Mouse (Mus musculus) hindbrain, embryonic 15.5 days (tissue): ENCODE data around the gene Hoxb1. TPM values are rescaled to one million over a fixed set of nuclear protein-coding genes. Genes with fewer than 3 reads are reported as not detected.

Experiments
- ATAC-seq: fragments of 200-750 bp; cut with Nextera tagmentation; 2 replicates; pipeline ENCODE4 v1.8.0; 2017; ENCODE audit warnings: low read depth, moderate number of reproducible peaks, moderate TSS enrichment; ENCODE audit not compliant: low FRiP score
- H3K27ac ChIP-seq: fragments of 300-500 bp; sonication (generic); replicated peaks from 2 replicates; pipeline ENCODE4 v1.5.1; 2015; ENCODE audit warnings: mild to moderate bottlenecking, inconsistent platforms
- H3K27me3 ChIP-seq: fragments of 300-500 bp; sonication (generic); 2 replicates; pipeline ENCODE4 v1.6.1; 2015; ENCODE audit warnings: control low read depth, inconsistent platforms
- H3K36me3 ChIP-seq: fragments of 300-500 bp; sonication (generic); 2 replicates; pipeline ENCODE4 v1.6.1; 2015; ENCODE audit warnings: control low read depth, inconsistent platforms
- H3K4me1 ChIP-seq: fragments of 300-500 bp; sonication (generic); replicated peaks from 2 replicates; pipeline ENCODE4 v1.6.1; 2015; ENCODE audit warnings: control low read depth, inconsistent platforms
- H3K4me2 ChIP-seq: fragments of 300-500 bp; sonication (generic); 2 replicates; pipeline ENCODE4 v1.6.1; 2015; ENCODE audit warnings: moderate library complexity, mild to moderate bottlenecking, inconsistent platforms
- H3K4me3 ChIP-seq: fragments of 300-500 bp; sonication (generic); 2 replicates; pipeline ENCODE4 v1.5.1; 2015; ENCODE audit warnings: mild to moderate bottlenecking, inconsistent platforms
- H3K9ac ChIP-seq: fragments of 300-500 bp; sonication (generic); 2 replicates; pipeline ENCODE4 v1.6.1; 2015; ENCODE audit warnings: inconsistent platforms
- H3K9me3 ChIP-seq: fragments of 300-500 bp; sonication (generic); 2 replicates; pipeline ENCODE4 v1.6.1; 2016; ENCODE audit warnings: control low read depth, inconsistent platforms
- WGBS: fragments of 180-500 bp; shearing (Covaris S2); methylation state at CpG from one replicate; pipeline ENCODE4 v1.1.7; 2015; 5-methylcytosine and 5-hydroxymethylcytosine counted together
- polyA plus RNA-seq: library from polyadenylated mRNA; unstranded; fragments of >200 nt; fragmentation: Nextera tagmentation; extraction: Ambion mirVana; gene quantifications from 2 replicates; pipeline ENCODE4 v1.2.1, GENCODE M21; 2015

The Hoxb1 gene
- polyA plus RNA-seq, 1 experiment from 2014 or later, result 0.30 TPM

- Histone ChIP-seq H3K27ac (peak overlapping the region; percentile 96), H3K4me1 (peaks cover 46% of the 10 kb centered on the region), H3K4me3 (peak overlapping the region; percentile 43; the same call in 1 of the 2 replicates), H3K9ac (peak overlapping the region; percentile 60), H3K36me3 (no peaks in the 10 kb centered on the region), H3K4me2 (peak overlapping the region; percentile 59), H3K9me3 (no peaks in the 10 kb centered on the region), H3K27me3 (peaks cover 45% of the 10 kb centered on the region)
- 3% methylated on average over 2 of the region's 2 CpGs for WGBS
- no peak for ATAC-seq
Observed at GRCm38 (mm10) chr11:96336597-96336996, 29.0 kb upstream of the Hoxb1 start.

GRCm38 (mm10) chr11:96337026-96337425 lies 28.5 kb upstream of the Hoxb1 start:
- peak overlapping the region; percentile 96 for H3K27ac ChIP-seq
- H3K36me3 ChIP-seq, result no peaks in the 10 kb centered on the region
- peak overlapping the region; percentile 59 for H3K4me2 ChIP-seq
- peak overlapping the region; percentile 43; the same call in 1 of the 2 replicates for H3K4me3 ChIP-seq
- H3K9ac ChIP-seq, result peak overlapping the region; percentile 60
- H3K9me3 ChIP-seq, result no peaks in the 10 kb centered on the region
- WGBS, result 4% methylated on average over 6 of the region's 6 CpGs
- ATAC-seq, result no peak
- H3K4me1 ChIP-seq, result peaks cover 46% of the 10 kb centered on the region
- H3K27me3 ChIP-seq, result peaks cover 42% of the 10 kb centered on the region

- H3K4me3 ChIP-seq, result peak overlapping the region; percentile 43
- no peaks in the 10 kb centered on the region for H3K36me3 ChIP-seq
- peaks cover 56% of the 10 kb centered on the region for H3K4me1 ChIP-seq
- H3K27ac ChIP-seq, result peak overlapping the region; percentile 96
- WGBS, result 13% methylated on average over 7 of the region's 7 CpGs
- peak overlapping the region; percentile 60 for H3K9ac ChIP-seq
- H3K27me3 ChIP-seq, result peaks cover 42% of the 10 kb centered on the region
- no peak for ATAC-seq
- no peaks in the 10 kb centered on the region for H3K9me3 ChIP-seq
- peak overlapping the region; percentile 59 for H3K4me2 ChIP-seq
Observed at GRCm38 (mm10) chr11:96338957-96339855, 26.3 kb upstream of the Hoxb1 start.

- Histone ChIP-seq H3K4me3 (peak overlapping the region; percentile 43), H3K9ac (peak overlapping the region; percentile 60), H3K27ac (peak overlapping the region; percentile 96), H3K36me3 (no peaks in the 10 kb centered on the region), H3K9me3 (no peaks in the 10 kb centered on the region), H3K4me2 (peak overlapping the region; percentile 59), H3K4me1 (peaks cover 56% of the 10 kb centered on the region), H3K27me3 (peaks cover 37% of the 10 kb centered on the region)
- ATAC-seq, result peak; percentile 61
- under 1% methylated on average over 29 of the region's 36 CpGs for WGBS
Observed at GRCm38 (mm10) chr11:96340698-96341365, 24.7 kb upstream of the Hoxb1 start.

GRCm38 (mm10) chr11:96341701-96342575 lies 23.6 kb upstream of the Hoxb1 start:
- Histone ChIP-seq H3K4me1 (peaks cover 58% of the 10 kb centered on the region), H3K4me3 (peak overlapping the region; percentile 43), H3K27ac (peak overlapping the region; percentile 96), H3K4me2 (peak overlapping the region; percentile 59), H3K36me3 (no peaks in the 10 kb centered on the region), H3K27me3 (peaks cover 34% of the 10 kb centered on the region), H3K9me3 (no peaks in the 10 kb centered on the region), H3K9ac (peak overlapping the region; percentile 63)
- no peak for ATAC-seq
- WGBS, result under 1% methylated on average over 40 of the region's 40 CpGs

GRCm38 (mm10) chr11:96342576-96342930 lies 23.0 kb upstream of the Hoxb1 start:
- Histone ChIP-seq H3K4me1 (peaks cover 61% of the 10 kb centered on the region), H3K4me3 (peak overlapping the region; percentile 43)
- ATAC-seq, result no peak

GRCm38 (mm10) chr11:96343206-96343745 lies 22.3 kb upstream of the Hoxb1 start:
- peak overlapping the region; percentile 43 for H3K4me3 ChIP-seq
- peak overlapping the region; percentile 59 for H3K4me2 ChIP-seq
- H3K4me1 ChIP-seq, result peaks cover 61% of the 10 kb centered on the region
- H3K36me3 ChIP-seq, result no peaks in the 10 kb centered on the region
- H3K27me3 ChIP-seq, result peaks cover 25% of the 10 kb centered on the region
- H3K9me3 ChIP-seq, result no peaks in the 10 kb centered on the region
- peak overlapping the region; percentile 96 for H3K27ac ChIP-seq
- peak overlapping the region; percentile 63 for H3K9ac ChIP-seq
- ATAC-seq, result no peak
- 7% methylated on average over 2 of the region's 2 CpGs for WGBS

More at GRCm38 (mm10) chr11:96342576-96342930, 23.0 kb upstream of the Hoxb1 start:
- peak overlapping the region; percentile 59 for H3K4me2 ChIP-seq
- peak overlapping the region; percentile 63 for H3K9ac ChIP-seq
- peaks cover 29% of the 10 kb centered on the region for H3K27me3 ChIP-seq
- no peaks in the 10 kb centered on the region for H3K9me3 ChIP-seq
- H3K36me3 ChIP-seq, result no peaks in the 10 kb centered on the region
- peak overlapping the region; percentile 96 for H3K27ac ChIP-seq
- WGBS, result 4% methylated on average over 4 of the region's 4 CpGs

GRCm38 (mm10) chr11:96344061-96344877 lies 21.3 kb upstream of the Hoxb1 start:
- peaks cover 20% of the 10 kb centered on the region for H3K27me3 ChIP-seq
- peak overlapping the region; percentile 59 for H3K4me2 ChIP-seq
- H3K27ac ChIP-seq, result peak overlapping the region; percentile 96
- no peak for ATAC-seq
- no peaks in the 10 kb centered on the region for H3K36me3 ChIP-seq
- H3K4me3 ChIP-seq, result peak overlapping the region; percentile 43
- peak overlapping the region; percentile 63 for H3K9ac ChIP-seq
- peaks cover 59% of the 10 kb centered on the region for H3K4me1 ChIP-seq
- no peaks in the 10 kb centered on the region for H3K9me3 ChIP-seq
- 3% methylated on average over 38 of the region's 40 CpGs for WGBS

GRCm38 (mm10) chr11:96344878-96345159 lies 20.7 kb upstream of the Hoxb1 start:
- Histone ChIP-seq H3K27me3 (peaks cover 17% of the 10 kb centered on the region), H3K36me3 (no peaks in the 10 kb centered on the region), H3K9ac (peak overlapping the region; percentile 63), H3K4me2 (peak overlapping the region; percentile 59), H3K4me1 (peaks cover 60% of the 10 kb centered on the region), H3K4me3 (peak overlapping the region; percentile 43), H3K9me3 (no peaks in the 10 kb centered on the region), H3K27ac (peak overlapping the region; percentile 96)
- WGBS, result 8% methylated on average over 6 of the region's 6 CpGs
- ATAC-seq, result no peak

- Histone ChIP-seq H3K27me3 (peaks cover 17% of the 10 kb centered on the region), H3K27ac (peak overlapping the region; percentile 96), H3K4me1 (peaks cover 60% of the 10 kb centered on the region), H3K9me3 (no peaks in the 10 kb centered on the region), H3K36me3 (no peaks in the 10 kb centered on the region), H3K9ac (peak overlapping the region; percentile 63), H3K4me2 (peak overlapping the region; percentile 59), H3K4me3 (peak overlapping the region; percentile 43)
- WGBS, result 1% methylated on average over 39 of the region's 56 CpGs
- no peak for ATAC-seq
Observed at GRCm38 (mm10) chr11:96345220-96345892, 20.2 kb upstream of the Hoxb1 start.
